Mouse (Mus musculus) neural tube, embryonic 13.5 days (tissue): ENCODE results near the gene Tlr9. TPM values are rescaled to one million over a fixed set of nuclear protein-coding genes. Genes with fewer than 3 reads are reported as not detected.

Source experiments
- ATAC-seq: fragments of 200-750 bp; cut with Nextera tagmentation; 2 replicates; pipeline ENCODE4 v1.8.0; 2017; ENCODE audit warnings: low read depth, mild to moderate bottlenecking, moderate TSS enrichment, moderate library complexity
- H3K27ac ChIP-seq: fragments of 300-500 bp; sonication (generic); replicated peaks from 2 replicates; pipeline ENCODE4 v1.5.1; 2015; ENCODE audit warnings: moderate library complexity, mild to moderate bottlenecking, inconsistent platforms
- H3K27me3 ChIP-seq: fragments of 300-500 bp; sonication (generic); 2 replicates; pipeline ENCODE4 v1.6.1; 2015; ENCODE audit warnings: mild to moderate bottlenecking, inconsistent platforms
- H3K36me3 ChIP-seq: fragments of 300-500 bp; sonication (generic); 2 replicates; pipeline ENCODE4 v1.6.1; 2015; ENCODE audit warnings: mild to moderate bottlenecking, inconsistent platforms
- H3K4me1 ChIP-seq: fragments of 300-500 bp; sonication (generic); replicated peaks from 2 replicates; pipeline ENCODE4 v1.6.1; 2015; ENCODE audit warnings: inconsistent platforms
- H3K4me2 ChIP-seq: fragments of 300-500 bp; sonication (generic); 2 replicates; pipeline ENCODE4 v1.6.1; 2015; ENCODE audit warnings: inconsistent platforms, mild to moderate bottlenecking, moderate library complexity
- H3K4me3 ChIP-seq: fragments of 300-500 bp; sonication (generic); 2 replicates; pipeline ENCODE4 v1.5.1; 2015; ENCODE audit warnings: mild to moderate bottlenecking, inconsistent platforms
- H3K9ac ChIP-seq: fragments of 300-500 bp; sonication (generic); 2 replicates; pipeline ENCODE4 v1.6.1; 2015; ENCODE audit warnings: moderate library complexity, mild to moderate bottlenecking, inconsistent platforms
- H3K9me3 ChIP-seq: fragments of 300-500 bp; sonication (generic); 2 replicates; pipeline ENCODE4 v1.6.1; 2016; ENCODE audit warnings: inconsistent platforms
- WGBS: fragments of 180-500 bp; shearing (Covaris S2); methylation state at CpG from one replicate; pipeline ENCODE4 v1.1.7; 2015; 5-methylcytosine and 5-hydroxymethylcytosine counted together
- polyA plus RNA-seq: library from polyadenylated mRNA; unstranded; fragments of >200 nt; fragmentation: Nextera tagmentation; extraction: Ambion mirVana; gene quantifications from 2 replicates; pipeline ENCODE4 v1.2.1, GENCODE M21; 2015

Gene Tlr9
- polyA plus RNA-seq, 1 experiment from 2014 or later: not detected

- Histone ChIP-seq H3K4me2 (no peak overlapping the region), H3K4me3 (no peak overlapping the region), H3K9me3 (no peaks in the 10 kb centered on the region), H3K36me3 (no peaks in the 10 kb centered on the region), H3K27ac (no peak overlapping the region), H3K9ac (no peak overlapping the region), H3K4me1 (peaks cover 2% of the 10 kb centered on the region), H3K27me3 (no peaks in the 10 kb centered on the region)
- WGBS: 79% methylated on average over 9 of the region's 9 CpGs
- ATAC-seq: no peak
Observed at GRCm38 (mm10) chr9:106263381-106263924, 41.1 kb downstream of the Tlr9 start.

- H3K4me1 ChIP-seq: peaks cover 22% of the 10 kb centered on the region
- H3K27ac ChIP-seq: no peak overlapping the region
- no peak overlapping the region for H3K4me3 ChIP-seq
- no peaks in the 10 kb centered on the region for H3K36me3 ChIP-seq
- no peak for ATAC-seq
- no peak overlapping the region for H3K4me2 ChIP-seq
- no peaks in the 10 kb centered on the region for H3K27me3 ChIP-seq
- 88% methylated on average over 12 of the region's 12 CpGs for WGBS
- no peak overlapping the region for H3K9ac ChIP-seq
- H3K9me3 ChIP-seq: no peaks in the 10 kb centered on the region
Observed at GRCm38 (mm10) chr9:106265358-106266075, 43.1 kb downstream of the Tlr9 start.

GRCm38 (mm10) chr9:106266936-106267657, 44.7 kb downstream of the Tlr9 start:
- H3K4me2 ChIP-seq: no peak overlapping the region
- H3K4me1 ChIP-seq: peaks cover 22% of the 10 kb centered on the region
- ATAC-seq: no peak
- H3K4me3 ChIP-seq: no peak overlapping the region
- H3K27me3 ChIP-seq: no peaks in the 10 kb centered on the region
- no peaks in the 10 kb centered on the region for H3K36me3 ChIP-seq
- no peak overlapping the region for H3K9ac ChIP-seq
- 61% methylated on average over 2 of the region's 2 CpGs for WGBS
- no peak overlapping the region for H3K27ac ChIP-seq
- H3K9me3 ChIP-seq: no peaks in the 10 kb centered on the region

- Histone ChIP-seq H3K4me3 (no peak overlapping the region), H3K9me3 (no peaks in the 10 kb centered on the region), H3K36me3 (no peaks in the 10 kb centered on the region), H3K4me1 (peaks cover 22% of the 10 kb centered on the region), H3K27ac (no peak overlapping the region), H3K9ac (no peak overlapping the region), H3K27me3 (no peaks in the 10 kb centered on the region), H3K4me2 (no peak overlapping the region)
- WGBS: 44% methylated on average over 4 of the region's 4 CpGs
- ATAC-seq: no peak
Observed at GRCm38 (mm10) chr9:106268421-106268820, 46.0 kb downstream of the Tlr9 start.

- H3K27ac ChIP-seq: peak overlapping the region; percentile 39; the same call in 1 of the 2 replicates
- H3K9ac ChIP-seq: no peak overlapping the region
- no peaks in the 10 kb centered on the region for H3K9me3 ChIP-seq
- ATAC-seq: no peak
- no peak overlapping the region for H3K4me3 ChIP-seq
- H3K27me3 ChIP-seq: no peaks in the 10 kb centered on the region
- 70% methylated on average over 9 of the region's 9 CpGs for WGBS
- no peaks in the 10 kb centered on the region for H3K36me3 ChIP-seq
- peaks cover 22% of the 10 kb centered on the region for H3K4me1 ChIP-seq
- H3K4me2 ChIP-seq: no peak overlapping the region
Observed at GRCm38 (mm10) chr9:106269076-106269788, 46.8 kb downstream of the Tlr9 start.

- Histone ChIP-seq H3K27ac (peak overlapping the region; percentile 59; the same call in 1 of the 2 replicates), H3K9ac (no peak overlapping the region), H3K4me1 (peaks cover 22% of the 10 kb centered on the region), H3K4me3 (no peak overlapping the region), H3K36me3 (no peaks in the 10 kb centered on the region), H3K27me3 (no peaks in the 10 kb centered on the region), H3K9me3 (no peaks in the 10 kb centered on the region), H3K4me2 (no peak overlapping the region)
- 19% methylated on average over 2 of the region's 2 CpGs for WGBS
- peak; percentile 76 for ATAC-seq
Observed at GRCm38 (mm10) chr9:106269879-106270278, 47.5 kb downstream of the Tlr9 start.

- no peaks in the 10 kb centered on the region for H3K36me3 ChIP-seq
- no peak overlapping the region for H3K4me2 ChIP-seq
- 0 out of 2 replicates have a peak overlapping the region, but pooled peaks have one; percentile 59 for H3K27ac ChIP-seq
- H3K4me3 ChIP-seq: no peak overlapping the region
- 78% methylated on average over 4 of the region's 4 CpGs for WGBS
- no peaks in the 10 kb centered on the region for H3K9me3 ChIP-seq
- no peak for ATAC-seq
- H3K4me1 ChIP-seq: peaks cover 22% of the 10 kb centered on the region
- no peaks in the 10 kb centered on the region for H3K27me3 ChIP-seq
- H3K9ac ChIP-seq: no peak overlapping the region
Observed at GRCm38 (mm10) chr9:106270656-106271055, 48.3 kb downstream of the Tlr9 start.

- Histone ChIP-seq H3K27ac (no peak overlapping the region), H3K9me3 (no peaks in the 10 kb centered on the region), H3K27me3 (no peaks in the 10 kb centered on the region), H3K36me3 (no peaks in the 10 kb centered on the region), H3K4me2 (no peak overlapping the region), H3K4me1 (peaks cover 22% of the 10 kb centered on the region), H3K4me3 (no peak overlapping the region), H3K9ac (no peak overlapping the region)
- 88% methylated on average over 1 of the region's 1 CpGs for WGBS
- no peak for ATAC-seq
Observed at GRCm38 (mm10) chr9:106272288-106272687, 49.9 kb downstream of the Tlr9 start.

- H3K27ac ChIP-seq: no peak overlapping the region
- no peak overlapping the region for H3K4me3 ChIP-seq
- no peak overlapping the region for H3K4me2 ChIP-seq
- no peak overlapping the region for H3K9ac ChIP-seq
- peaks cover 22% of the 10 kb centered on the region for H3K4me1 ChIP-seq
- no peaks in the 10 kb centered on the region for H3K27me3 ChIP-seq
- no peaks in the 10 kb centered on the region for H3K9me3 ChIP-seq
- WGBS: 87% methylated on average over 12 of the region's 12 CpGs
- ATAC-seq: no peak
- H3K36me3 ChIP-seq: no peaks in the 10 kb centered on the region
Observed at GRCm38 (mm10) chr9:106273276-106273675, 50.9 kb downstream of the Tlr9 start.

GRCm38 (mm10) chr9:106273791-106274190, 51.4 kb downstream of the Tlr9 start:
- H3K36me3 ChIP-seq: no peaks in the 10 kb centered on the region
- no peak for ATAC-seq
- H3K27ac ChIP-seq: no peak overlapping the region
- H3K4me3 ChIP-seq: no peak overlapping the region
- no peaks in the 10 kb centered on the region for H3K9me3 ChIP-seq
- no peak overlapping the region for H3K4me2 ChIP-seq
- H3K9ac ChIP-seq: no peak overlapping the region
- H3K4me1 ChIP-seq: peaks cover 17% of the 10 kb centered on the region
- WGBS: 61% methylated on average over 4 of the region's 4 CpGs
- no peaks in the 10 kb centered on the region for H3K27me3 ChIP-seq

GRCm38 (mm10) chr9:106274652-106275180, 52.3 kb downstream of the Tlr9 start:
- no peak overlapping the region for H3K4me3 ChIP-seq
- no peak for ATAC-seq
- H3K9me3 ChIP-seq: no peaks in the 10 kb centered on the region
- 88% methylated on average over 8 of the region's 8 CpGs for WGBS
- H3K36me3 ChIP-seq: no peaks in the 10 kb centered on the region
- no peaks in the 10 kb centered on the region for H3K27me3 ChIP-seq
- no peak overlapping the region for H3K9ac ChIP-seq
- H3K4me2 ChIP-seq: no peak overlapping the region
- H3K27ac ChIP-seq: no peak overlapping the region
- peaks cover 11% of the 10 kb centered on the region for H3K4me1 ChIP-seq

- Histone ChIP-seq H3K27ac (no peak overlapping the region), H3K27me3 (no peaks in the 10 kb centered on the region), H3K36me3 (no peaks in the 10 kb centered on the region), H3K4me2 (no peak overlapping the region), H3K4me1 (peaks cover 9% of the 10 kb centered on the region), H3K4me3 (no peak overlapping the region), H3K9ac (no peak overlapping the region), H3K9me3 (no peaks in the 10 kb centered on the region)
- no peak for ATAC-seq
- WGBS: 76% methylated on average over 1 of the region's 1 CpGs
Observed at GRCm38 (mm10) chr9:106275806-106276205, 53.4 kb downstream of the Tlr9 start.
